In genomic region chr6:51905659-51906058, GRCm38 (mm10) we compare ENCODE assay signal across 10 mouse cellular contexts.
DNase-seq lines count a peak whose midpoint lies in the region; ATAC-seq and TF ChIP-seq lines count a peak whose summit lies in the region.
"Had no signal": no experiment of that assay in that cellular context is flagged by ENCODE, and none has a peak within 500 bp of the region (broad histone marks: within the 10 kb centered on the region; RNA-seq: fewer than 3 reads in every experiment).

No protein-coding gene starts in this region.

- no peak for TF ChIP-seq CTCF in kidney, postnatal 0 days (IDR thresholded peaks at IDR 0.05; ENCODE audit: low read depth)
- TF ChIP-seq CTCF in MEL (IDR thresholded peaks at IDR 0.05 in 2 of 3, conservative IDR thresholded peaks at IDR 0.05 in 1 of 3; ENCODE audit: control insufficient read depth in 1 of 3, insufficient read depth in 1 of 3, low read depth in 2 of 3, low read length in 3 of 3, poor library complexity in 1 of 3, severe bottlenecking in 1 of 3): no peak

- no peak for TF ChIP-seq POLR2A in MEL (IDR thresholded peaks at IDR 0.05; ENCODE audit: control insufficient read depth in 1 of 2, insufficient read depth in 1 of 2, low read depth in 1 of 2, low read length in 2 of 2, poor library complexity in 1 of 2)

- no peak for ATAC-seq in kidney, postnatal 0 days (replicated peaks; ENCODE audit: low FRiP score, low read depth)
- ATAC-seq in embryonic facial prominence, embryonic 14.5 days (ENCODE audit: low read depth): peak; percentile 76
- peak; percentile 52; the same call in 1 of the 2 replicates for ATAC-seq in limb, embryonic 15.5 days (ENCODE audit: insufficient number of reproducible peaks, low FRiP score, low TSS enrichment, low read depth)
- no peak for ATAC-seq in megakaryocyte, adult 5-6 weeks (ENCODE audit: poor library complexity, severe bottlenecking)

- 16% methylated on average over 4 of the region's 4 CpGs for WGBS in kidney, postnatal 0 days
- WGBS in embryonic facial prominence, embryonic 14.5 days: 9% methylated on average over 4 of the region's 4 CpGs
- 12% methylated on average over 4 of the region's 4 CpGs for WGBS in limb, embryonic 15.5 days

- H3K79me2 ChIP-seq in MEL (ENCODE audit: control insufficient read depth, insufficient read depth, low read length, poor library complexity): no peaks in the 10 kb centered on the region

- H3K27me3 ChIP-seq in kidney, postnatal 0 days (ENCODE audit: insufficient read depth, low read length): no peaks in the 10 kb centered on the region
- H3K27me3 ChIP-seq in MEL (ENCODE audit: control insufficient read depth in 1 of 2, insufficient read depth in 2 of 2, low read length in 2 of 2): no peaks in the 10 kb centered on the region
- no peaks in the 10 kb centered on the region for H3K27me3 ChIP-seq in embryonic facial prominence, embryonic 14.5 days (replicated peaks; ENCODE audit: control insufficient read depth, insufficient read depth, low read length)
- no peaks in the 10 kb centered on the region for H3K27me3 ChIP-seq in limb, embryonic 15.5 days

- H3K9me3 ChIP-seq in kidney, postnatal 0 days (replicated peaks; ENCODE audit: low read length): no peaks in the 10 kb centered on the region
- no peaks in the 10 kb centered on the region for H3K9me3 ChIP-seq in MEL (replicated peaks; ENCODE audit: insufficient read depth, low read length)
- no peaks in the 10 kb centered on the region for H3K9me3 ChIP-seq in embryonic facial prominence, embryonic 14.5 days (ENCODE audit: control insufficient read depth, low read length)
- no peaks in the 10 kb centered on the region for H3K9me3 ChIP-seq in limb, embryonic 15.5 days

- no peaks in the 10 kb centered on the region for H3K36me3 ChIP-seq in kidney, postnatal 0 days (ENCODE audit: insufficient read depth, low read length)
- peaks cover 0 to 6% of the 10 kb centered on the region in 2 experiments; a peak in 3 of 4 replicates for H3K36me3 ChIP-seq in MEL (ENCODE audit: control insufficient read depth in 1 of 2, insufficient read depth in 2 of 2, low read length in 2 of 2)
- H3K36me3 ChIP-seq in embryonic facial prominence, embryonic 14.5 days (ENCODE audit: control insufficient read depth, insufficient read depth, low read length): no peaks in the 10 kb centered on the region
- no peaks in the 10 kb centered on the region for H3K36me3 ChIP-seq in limb, embryonic 15.5 days

- peak; percentile 82 for DNase-seq in kidney, postnatal 0 days (ENCODE audit: low spot score)
- no peak for DNase-seq in kidney, postnatal 14 days
- peak; percentile 39 for DNase-seq in MEL (ENCODE audit: low read depth, low spot score)
- peak; percentile 92 for DNase-seq in embryonic facial prominence, embryonic 14.5 days (ENCODE audit: low spot score)
- no peak for DNase-seq in spleen, postnatal 10 days (ENCODE audit: low spot score in 2 of 2)
- no peak for DNase-seq in cerebellum, adult 8-10 months
- DNase-seq: gastrocnemius, postnatal 14 days had no signal

- no peak overlapping the region for H3K4me2 ChIP-seq in kidney, postnatal 0 days (ENCODE audit: low read length)
- 0 out of 2 replicates have a peak overlapping the region, but pooled peaks have one; percentile 3 for H3K4me2 ChIP-seq in embryonic facial prominence, embryonic 14.5 days (ENCODE audit: low read depth, low read length)
- H3K4me2 ChIP-seq in limb, embryonic 15.5 days: no peak overlapping the region
- H3K4me2 ChIP-seq: liver, embryonic 11.5 days had no signal

- H3K4me3 ChIP-seq in kidney, postnatal 0 days (replicated peaks; ENCODE audit: low read depth, low read length): no peak overlapping the region
- H3K4me3 ChIP-seq in MEL (ENCODE audit: control insufficient read depth in 1 of 2, insufficient read depth in 1 of 2, low read depth in 2 of 2, low read length in 2 of 2): no peak overlapping the region
- no peak overlapping the region for H3K4me3 ChIP-seq in embryonic facial prominence, embryonic 14.5 days (ENCODE audit: low read depth, low read length)
- no peak overlapping the region for H3K4me3 ChIP-seq in limb, embryonic 15.5 days

- H3K4me1 ChIP-seq in kidney, postnatal 0 days (replicated peaks; ENCODE audit: insufficient read depth, low read length): 0 out of 2 replicates have a peak, but pooled peaks cover 3% of the 10 kb centered on the region
- H3K4me1 ChIP-seq in MEL (ENCODE audit: control insufficient read depth in 1 of 2, insufficient read depth in 2 of 2, low read length in 2 of 2): peaks cover 2 to 3% of the 10 kb centered on the region in 2 experiments; a peak in 2 of 4 replicates
- H3K4me1 ChIP-seq in embryonic facial prominence, embryonic 14.5 days (ENCODE audit: control insufficient read depth, insufficient read depth, low read length): peaks cover 15% of the 10 kb centered on the region
- peaks cover 9% of the 10 kb centered on the region for H3K4me1 ChIP-seq in limb, embryonic 15.5 days

- peak overlapping the region; percentile 62 for H3K27ac ChIP-seq in kidney, postnatal 0 days
- H3K27ac ChIP-seq in MEL (ENCODE audit: control insufficient read depth, low read depth, low read length): no peak overlapping the region
- peak overlapping the region; percentile 49 for H3K27ac ChIP-seq in embryonic facial prominence, embryonic 14.5 days (replicated peaks; ENCODE audit: low read depth, low read length)
- H3K27ac ChIP-seq in limb, embryonic 15.5 days: 0 out of 2 replicates have a peak overlapping the region, but pooled peaks have one; percentile 38

- no peak overlapping the region for H3K9ac ChIP-seq in kidney, postnatal 0 days (ENCODE audit: low read depth, low read length)
- H3K9ac ChIP-seq in MEL (ENCODE audit: control insufficient read depth, low read depth, low read length, poor library complexity, severe bottlenecking): no peak overlapping the region
- H3K9ac ChIP-seq in embryonic facial prominence, embryonic 14.5 days (ENCODE audit: low read depth, low read length): no peak overlapping the region
- no peak overlapping the region for H3K9ac ChIP-seq in limb, embryonic 15.5 days

- TF ChIP-seq RAD21 in MEL (IDR thresholded peaks at IDR 0.05; ENCODE audit: low read depth, low read length): no peak

- TF ChIP-seq EP300 in MEL (IDR thresholded peaks at IDR 0.05; ENCODE audit: low read depth in 1 of 2, low read length in 2 of 2): no peak

TF ChIP-seq in MEL, 35 proteins besides CTCF, POLR2A, EP300 and RAD21:
- TF ChIP-seq ZC3H11A (IDR thresholded peaks at IDR 0.05; ENCODE audit: low read depth, low read length) (no peak), RCOR1 (IDR thresholded peaks at IDR 0.05; ENCODE audit: low read depth, low read length) (no peak), ZNF384 (IDR thresholded peaks at IDR 0.05; ENCODE audit: low read depth, low read length) (no peak), MYC (IDR thresholded peaks at IDR 0.05; ENCODE audit: low read depth, low read length) (no peak)

Comparison
In these comparisons a context has a peak if more than half of its experiments do, and no peak if none do; other contexts are left out.
1. DNase-seq: peak in kidney, postnatal 0 days (single experiment), MEL (single experiment) and embryonic facial prominence, embryonic 14.5 days (single experiment); none in kidney, postnatal 14 days (single experiment), spleen, postnatal 10 days (0 of 2) and cerebellum, adult 8-10 months (single experiment).
2. ATAC-seq: peak in embryonic facial prominence, embryonic 14.5 days (single experiment) and limb, embryonic 15.5 days (single experiment); none in kidney, postnatal 0 days (single experiment) and megakaryocyte, adult 5-6 weeks (single experiment).